Mouse (Mus musculus) kidney, adult 18-20 months (tissue): ENCODE data around the gene Glrx5.
A peak's percentile ranks its signal among the peaks of the same experiment; 100 is the strongest.

Source experiments
- DNase-seq: peaks from one replicate; pipeline ENCODE4 v3.0.0; 2021

Gene Glrx5

DNA sequence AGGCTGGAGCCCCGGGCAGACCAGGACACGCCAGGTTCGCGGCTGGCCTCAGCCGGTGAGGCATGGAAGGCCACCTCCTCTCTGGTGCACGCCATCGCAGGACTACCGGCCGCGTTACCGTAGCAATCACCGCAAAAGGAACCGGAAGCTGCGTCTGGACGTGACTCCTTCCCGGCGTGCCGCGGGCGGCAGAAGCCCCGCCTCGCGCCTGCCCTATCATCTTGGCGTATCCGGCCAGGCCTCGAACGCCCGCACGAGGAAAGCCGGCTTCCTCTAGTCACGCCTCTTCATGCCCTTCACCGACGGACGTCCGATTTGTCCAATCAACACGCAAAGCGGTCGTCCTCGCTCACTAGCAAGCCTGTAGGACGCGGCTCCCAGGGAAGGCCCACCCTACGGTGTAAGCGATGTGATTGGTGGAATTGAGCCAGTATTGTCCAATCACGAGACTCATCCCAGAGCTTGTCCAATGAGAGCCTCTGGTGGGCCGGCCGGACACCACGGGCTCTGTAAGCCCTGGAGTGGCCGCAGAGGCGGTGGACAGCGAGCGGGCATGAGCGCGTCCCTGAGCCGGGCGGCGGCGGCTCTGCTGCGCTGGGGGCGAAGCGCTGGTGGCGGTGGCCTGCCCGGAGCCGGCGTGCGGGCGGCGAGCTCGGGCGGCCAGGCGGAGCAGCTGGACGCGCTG lies at the start of gene Glrx5:
Gene Glrx5, plus strand, starts transcription at position 542 of the 685 bp plus-strand sequence.
- peak; percentile 99 for DNase-seq

DNA sequence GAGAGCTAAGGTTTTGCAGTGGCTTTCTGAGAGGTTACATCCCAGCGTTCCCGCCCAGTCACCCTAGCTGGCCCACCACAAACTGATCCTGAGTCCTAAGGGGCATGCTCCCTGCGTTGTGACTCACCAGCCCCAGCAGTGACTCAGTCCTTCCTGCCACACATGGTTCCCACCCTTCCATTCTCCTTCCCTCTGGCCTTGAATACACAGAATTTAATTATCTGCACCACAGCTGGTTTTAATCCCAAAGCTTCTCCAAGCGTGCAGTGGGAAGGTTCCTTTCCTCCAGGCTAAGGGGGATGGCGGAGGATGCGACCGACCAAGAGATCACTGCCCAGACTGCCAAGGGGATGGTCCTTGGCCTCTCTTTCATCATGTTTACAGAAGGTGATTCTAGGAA lies 49.0 kb upstream of the Glrx5 start:
- no peak for DNase-seq

- DNase-seq = no peak
Observed at GRCm38 (mm10) chr12:104985088-104985487, 47.4 kb upstream of the Glrx5 start.

- DNase-seq = no peak
Observed at GRCm38 (mm10) chr12:104986001-104986400, 46.5 kb upstream of the Glrx5 start.

- no peak for DNase-seq
Observed at GRCm38 (mm10) chr12:104986781-104987180, 45.7 kb upstream of the Glrx5 start.

DNA sequence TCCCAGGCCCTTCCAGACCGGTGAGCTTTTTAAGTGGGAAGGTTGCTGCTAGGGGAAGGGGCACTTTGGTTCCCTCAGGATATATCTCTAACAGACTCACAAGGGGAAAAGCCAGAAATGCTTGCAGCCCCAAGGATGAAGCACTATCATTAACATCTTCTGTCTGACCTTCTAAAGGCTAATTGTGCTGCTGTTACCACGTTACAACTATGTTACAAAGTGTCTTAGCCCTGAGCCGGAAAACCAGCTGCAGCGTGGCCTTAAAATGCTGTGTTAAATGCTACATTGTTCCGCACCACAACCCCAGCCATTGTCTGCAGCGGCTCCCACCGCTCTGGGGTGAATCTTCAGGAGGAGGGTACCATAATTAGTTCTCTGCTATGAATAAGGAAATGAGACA lies 44.6 kb upstream of the Glrx5 start:
- no peak for DNase-seq

DNA sequence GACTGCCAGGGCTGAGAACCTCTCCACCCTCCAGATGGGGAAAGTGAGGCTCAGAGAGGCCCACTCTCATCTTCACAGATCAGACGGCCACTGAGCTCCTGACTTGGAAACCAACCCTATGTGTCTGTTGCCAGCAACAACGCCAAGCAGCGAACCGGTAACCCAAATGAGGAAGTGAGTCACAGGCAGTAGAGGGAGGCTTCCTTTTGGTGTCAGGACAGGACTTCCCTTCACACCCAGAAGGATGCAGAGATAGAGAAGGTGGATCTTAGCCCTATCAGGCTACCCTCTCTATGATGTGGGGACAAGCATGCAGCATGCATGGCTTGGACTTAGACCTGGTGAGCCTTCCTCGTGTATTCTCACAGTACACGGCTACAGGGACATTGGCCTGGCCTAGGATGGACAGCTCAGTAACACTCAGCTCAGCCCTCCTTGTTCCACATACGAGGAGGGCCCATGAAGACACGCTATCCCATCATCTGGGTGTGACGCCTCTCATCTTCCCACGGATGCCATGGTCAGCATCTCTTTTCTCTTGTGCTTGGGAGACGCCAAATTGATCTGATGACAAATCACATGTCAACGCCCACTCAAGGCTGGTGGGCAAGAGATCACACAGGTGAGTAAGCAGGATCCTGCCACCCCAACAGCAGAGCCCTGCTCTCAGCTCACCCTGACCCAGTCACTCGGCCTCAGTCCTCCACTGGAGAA lies 41.6 kb upstream of the Glrx5 start:
- DNase-seq = no peak

DNA sequence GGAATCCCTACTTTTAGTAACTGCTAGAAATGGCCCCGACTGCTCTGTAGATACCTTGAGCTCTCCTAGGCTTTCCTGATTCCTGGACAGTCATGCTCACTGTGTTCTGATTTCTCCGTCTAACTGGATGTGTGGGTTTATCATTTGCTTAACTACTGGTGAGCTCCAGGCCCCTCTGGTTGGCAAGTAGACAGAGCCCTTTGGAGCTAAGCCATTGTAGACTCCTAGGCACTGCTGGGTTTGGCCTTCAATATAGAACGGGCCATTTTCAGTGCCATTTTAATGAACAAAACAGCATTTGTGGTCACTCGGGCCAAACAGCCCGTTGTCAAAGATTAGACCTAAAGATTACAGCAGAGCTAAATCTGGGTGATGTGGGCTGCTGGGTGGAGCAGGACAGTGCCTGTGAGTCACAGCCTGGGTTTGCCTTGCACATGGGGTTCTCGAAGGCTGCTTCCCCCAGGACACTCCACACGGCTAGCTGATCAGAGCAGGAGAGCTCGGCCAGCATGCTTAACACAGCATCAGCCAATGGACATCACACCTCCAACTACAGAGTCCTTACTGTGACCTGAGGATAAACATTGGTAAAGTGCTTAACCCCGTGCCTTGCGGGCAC lies 40.3 kb upstream of the Glrx5 start:
- DNase-seq = no peak

DNA sequence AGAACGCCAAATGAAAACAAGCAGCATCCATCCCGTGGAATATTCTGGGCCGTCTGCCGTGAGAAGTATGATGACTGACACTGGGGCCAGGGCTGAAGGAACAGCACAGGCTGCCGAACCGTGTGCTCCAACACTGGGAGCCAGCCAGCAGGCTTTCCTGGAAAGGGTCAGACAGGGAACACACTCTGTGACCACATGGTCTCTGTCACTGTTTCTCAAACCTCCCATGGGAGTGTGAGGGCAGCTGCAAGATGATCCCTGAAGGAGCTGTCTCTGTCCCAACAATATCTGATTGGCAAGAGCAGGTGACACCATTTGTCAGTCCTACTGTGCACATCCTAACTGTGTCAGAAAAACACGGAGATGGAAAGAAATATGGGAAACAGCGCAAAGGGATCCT lies 39.6 kb upstream of the Glrx5 start:
- DNase-seq = peak; percentile 53

GRCm38 (mm10) chr12:104995259-104995876 lies 37.1 kb upstream of the Glrx5 start:
- no peak for DNase-seq

GRCm38 (mm10) chr12:104996012-104996728 lies 36.3 kb upstream of the Glrx5 start:
- no peak for DNase-seq

- no peak for DNase-seq
Observed at GRCm38 (mm10) chr12:104997159-104997558, 35.3 kb upstream of the Glrx5 start.

DNA sequence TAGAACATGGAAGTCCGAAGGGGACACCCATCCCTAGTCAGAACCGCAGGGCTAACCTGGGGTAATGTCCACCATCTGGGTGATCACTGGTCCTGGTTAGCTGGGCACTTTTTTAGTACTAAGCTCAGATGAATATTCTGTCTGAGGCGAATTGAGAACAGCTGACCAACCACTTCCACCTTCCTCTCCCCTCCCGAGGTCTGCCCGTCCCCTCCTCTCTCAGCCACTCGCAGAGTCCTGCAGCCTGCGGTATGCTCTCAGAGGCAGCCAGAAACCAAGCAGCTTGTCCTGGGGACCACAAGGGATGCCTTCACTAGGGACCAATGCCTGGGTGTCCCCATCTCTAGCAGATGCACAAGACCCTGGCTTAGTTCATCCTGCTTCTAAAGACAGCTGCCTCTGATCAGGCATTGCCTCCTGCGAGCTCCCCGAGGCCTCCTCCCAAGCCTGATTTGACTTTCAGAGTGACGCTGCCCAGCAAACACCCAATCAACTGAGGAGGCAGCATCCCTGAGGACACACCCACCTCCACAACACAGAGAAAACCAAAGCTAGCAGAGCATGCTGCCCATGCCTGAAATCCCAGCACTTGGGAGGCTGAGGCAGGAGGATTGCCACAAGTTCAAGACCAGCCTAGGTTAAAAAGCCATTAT lies 34.7 kb upstream of the Glrx5 start:
- DNase-seq = no peak

GRCm38 (mm10) chr12:104998541-104998940 lies 33.9 kb upstream of the Glrx5 start:
- DNase-seq = no peak

GRCm38 (mm10) chr12:104999171-104999570 lies 33.3 kb upstream of the Glrx5 start:
- no peak for DNase-seq

DNA sequence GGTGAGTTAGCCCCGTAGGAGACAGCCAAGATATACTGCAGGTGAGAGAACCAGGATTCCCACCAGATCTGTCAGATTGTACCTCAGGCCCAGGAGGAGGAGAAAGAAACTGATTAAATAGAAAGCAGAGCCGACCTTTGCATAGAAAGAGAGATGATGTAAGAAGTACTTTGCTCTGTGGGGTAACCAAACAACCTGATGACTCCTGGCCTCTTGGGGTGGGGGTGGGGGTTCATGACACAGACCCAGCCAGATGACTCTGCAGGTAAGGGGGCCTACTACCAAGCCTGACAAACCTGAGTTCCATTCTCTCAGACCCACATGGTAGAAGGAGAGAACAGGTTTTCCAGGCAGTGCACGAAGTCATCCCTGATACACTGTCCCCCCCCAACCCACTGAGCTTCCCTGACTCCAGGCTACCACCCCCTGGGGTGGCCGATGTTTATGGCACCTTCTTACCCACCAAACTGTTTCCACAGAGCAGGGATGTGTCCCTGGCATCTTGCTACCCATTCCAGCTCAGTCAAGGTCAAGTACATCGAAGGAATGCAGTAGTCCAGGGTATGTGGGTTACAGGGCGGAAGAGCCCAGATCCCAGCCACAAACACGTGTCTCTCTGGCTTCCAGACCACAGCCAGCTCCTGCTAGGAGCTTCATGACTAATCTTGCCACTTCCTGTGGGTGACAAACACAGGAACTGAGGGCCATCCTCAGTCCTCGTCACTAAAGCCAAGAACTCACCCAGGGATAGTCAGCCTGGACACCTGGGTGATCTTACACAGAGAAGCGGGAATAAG lies 31.8 kb upstream of the Glrx5 start:
- peak; percentile 62 for DNase-seq

DNA sequence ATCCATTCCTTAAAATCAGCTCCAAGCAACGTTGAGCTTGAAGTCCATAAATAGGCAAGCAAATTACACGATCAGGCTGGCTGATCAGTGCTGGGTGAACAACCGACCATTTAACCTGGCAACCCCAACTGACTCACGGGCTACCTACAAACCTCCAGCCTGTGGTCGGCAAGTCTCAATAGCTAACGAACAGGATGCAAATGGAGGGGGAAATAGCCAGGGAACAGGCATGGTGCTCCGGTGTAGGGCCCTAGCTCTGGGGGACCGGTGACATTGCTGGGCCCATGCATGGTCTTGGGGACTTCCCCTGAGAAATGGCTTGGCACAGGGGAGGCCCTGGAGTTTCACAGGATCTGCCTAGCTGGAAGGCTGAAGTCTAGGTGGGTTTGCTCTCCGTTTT lies 31.2 kb upstream of the Glrx5 start:
- DNase-seq = no peak

- DNase-seq = no peak
Observed at GRCm38 (mm10) chr12:105002340-105003132, 30.0 kb upstream of the Glrx5 start.

DNA sequence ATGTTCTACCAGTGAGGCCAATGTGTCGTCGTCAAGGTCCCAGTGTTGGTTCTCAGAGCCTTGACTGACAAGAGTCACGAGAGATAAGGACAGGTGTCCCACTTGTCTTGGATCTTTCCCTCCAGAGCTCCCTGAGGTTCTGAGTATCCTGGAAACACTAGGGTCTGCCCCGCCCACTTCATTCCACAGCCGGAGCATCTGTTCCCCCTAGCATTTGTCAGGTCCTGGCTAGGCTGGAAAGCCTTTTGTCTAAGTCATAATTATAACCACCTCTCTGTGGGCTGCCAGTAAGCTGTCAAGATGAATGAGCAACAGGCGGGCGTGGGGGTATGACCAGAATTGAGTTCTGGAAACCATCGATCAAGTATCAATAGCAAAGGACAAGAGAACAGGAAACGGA lies 29.3 kb upstream of the Glrx5 start:
- DNase-seq = no peak

GRCm38 (mm10) chr12:105003715-105004114 lies 28.8 kb upstream of the Glrx5 start:
- DNase-seq = no peak
